Mouse (Mus musculus): ENCODE results near the gene Gm14862.

DNA sequence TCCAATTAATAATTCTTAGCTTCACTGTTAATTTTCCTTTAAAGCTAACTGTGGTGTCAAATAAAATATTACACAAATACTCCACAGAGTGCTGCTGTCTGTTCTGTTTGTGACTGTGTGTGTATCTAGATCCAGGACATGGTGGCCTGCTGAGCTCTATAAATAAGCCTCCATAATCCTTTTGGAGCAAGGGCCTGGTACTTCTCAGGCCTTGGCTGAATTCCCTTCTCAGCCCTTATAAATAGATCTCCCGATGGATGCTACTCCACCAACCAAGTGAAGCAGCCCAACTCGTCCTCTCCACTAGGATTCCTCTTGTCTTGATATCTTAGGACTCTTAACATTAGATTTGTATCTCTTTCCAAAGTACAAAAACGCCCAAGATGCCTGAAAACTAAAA lies 14.4 kb upstream of the Gm14862 start:
- TF ChIP-seq POLR2A (IDR thresholded peaks at IDR 0.05; ENCODE audit: low read depth, low read length) (no peak), CTCF (conservative IDR thresholded peaks at IDR 0.05; ENCODE audit: insufficient read depth, insufficient read length, low read depth, low read length) (no peak)
